Mouse (Mus musculus) layer of hippocampus, adult 9-10 months (tissue): ENCODE results near the gene Crym.

Experiments used
- DNase-seq: peaks from one replicate; pipeline ENCODE4 v3.0.0; 2022; ENCODE audit warnings: low spot score

Gene Crym

DNA sequence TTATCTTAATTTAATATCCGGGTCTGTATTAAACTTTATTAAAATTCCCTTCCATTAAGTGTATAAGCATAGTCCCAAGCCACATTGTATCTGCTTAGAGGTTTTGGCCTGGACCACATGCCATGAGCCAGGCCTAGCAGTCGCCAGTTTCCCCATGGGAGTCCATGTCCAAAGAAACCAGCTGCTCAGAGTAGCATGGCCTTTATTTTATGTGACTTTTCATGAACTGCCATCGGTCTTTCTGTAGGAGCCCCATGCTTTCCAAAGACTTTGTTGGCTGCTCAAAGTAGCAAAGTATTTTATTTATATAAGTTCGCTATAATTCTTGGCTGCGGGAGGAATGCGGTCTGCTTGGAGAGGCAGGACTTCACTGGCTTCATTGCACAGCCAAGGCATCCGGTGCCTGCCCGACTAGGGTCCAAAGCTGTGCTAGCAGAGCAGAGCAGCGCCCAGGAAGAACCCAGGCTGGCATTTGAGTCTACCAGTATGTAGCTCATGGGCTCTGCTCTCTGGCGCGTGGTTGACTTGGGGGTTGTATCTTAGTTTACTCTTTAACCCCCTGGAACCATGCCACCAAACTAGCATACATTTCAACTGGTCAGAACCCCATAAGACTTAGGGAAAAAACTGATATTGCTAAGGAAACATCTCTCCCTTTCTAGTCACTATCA, 38.2 kb downstream of the Crym start:
- DNase-seq, result no peak

- DNase-seq, result no peak
These were observed 43.7 kb downstream of the Crym start for GRCm38 (mm10) chr7:120158121-120158613.

- no peak for DNase-seq
These were observed 44.3 kb downstream of the Crym start for GRCm38 (mm10) chr7:120157575-120158061.

DNA sequence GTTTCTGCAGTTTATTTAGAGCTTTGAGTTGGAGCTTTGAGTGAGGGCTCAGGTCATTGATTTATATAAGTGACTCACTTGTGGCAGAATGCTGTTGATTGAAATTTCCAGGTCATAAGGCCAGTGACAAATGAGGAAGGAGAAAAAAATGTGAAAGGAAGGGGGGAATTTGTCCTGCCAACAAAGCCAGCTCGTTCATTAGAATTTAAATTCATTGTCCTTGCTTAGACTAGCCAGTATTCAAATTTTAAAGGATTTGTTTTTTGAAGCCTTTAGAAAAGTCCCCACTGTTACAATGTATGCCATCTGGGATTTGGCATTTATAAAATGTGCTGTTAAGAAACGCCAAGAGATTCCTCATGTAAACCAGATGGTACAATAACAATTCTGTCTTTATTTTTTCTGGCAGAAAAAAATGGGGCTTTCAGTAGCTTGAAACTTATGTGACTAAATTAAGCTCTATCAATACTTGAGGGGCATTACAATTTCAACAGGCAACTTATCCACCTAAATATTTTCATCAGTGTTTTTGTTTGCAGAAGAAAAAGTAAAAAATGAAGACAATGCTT, 45.0 kb downstream of the Crym start:
- DNase-seq, result peak; percentile 50

- no peak for DNase-seq
These were observed 51.0 kb downstream of the Crym start for GRCm38 (mm10) chr7:120150898-120151297.

DNA sequence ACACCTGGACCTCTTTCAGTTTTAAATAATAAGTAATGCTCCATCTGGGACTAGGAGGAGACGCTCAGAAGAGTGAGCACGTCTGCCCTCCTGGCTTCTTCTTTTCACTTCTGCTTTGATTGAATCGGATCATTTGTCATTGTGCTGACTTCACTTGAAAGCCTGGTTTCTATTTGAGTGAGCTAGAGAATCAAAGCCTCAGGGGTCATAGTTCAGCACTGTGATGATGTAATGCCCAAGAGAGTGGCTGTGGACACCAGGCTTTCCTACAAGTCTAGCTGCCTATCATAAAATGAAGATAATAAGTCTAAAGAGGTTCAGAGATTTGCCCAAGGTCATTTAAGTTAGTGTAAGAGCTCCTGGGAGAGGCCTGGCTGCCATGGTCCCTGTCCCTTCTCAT, 51.7 kb downstream of the Crym start:
- DNase-seq, result no peak

GRCm38 (mm10) chr7:120145191-120145590, 56.7 kb downstream of the Crym start, which contains the start of gene Zp2:
Gene Zp2 (minus strand): TSS chr7:120145291.
- DNase-seq, result no peak

DNA sequence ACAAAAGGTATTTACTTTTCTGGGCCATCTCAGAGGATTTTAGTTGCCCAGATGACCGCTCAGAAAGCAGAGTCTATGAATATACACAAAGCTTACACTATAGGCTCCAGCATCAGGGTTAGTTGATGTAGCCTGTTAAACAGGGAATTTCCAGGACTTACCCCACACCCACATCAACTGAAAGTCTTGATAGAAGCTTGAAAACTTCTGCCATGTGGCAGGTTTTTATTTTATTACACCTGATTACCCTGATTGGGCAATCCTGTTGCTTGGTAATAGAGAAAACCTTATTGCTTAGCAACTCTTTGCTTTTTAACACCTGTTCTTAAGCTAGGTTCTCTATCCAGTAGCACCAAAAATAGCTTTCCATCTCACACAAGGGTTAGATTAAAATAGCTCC, 59.2 kb downstream of the Crym start:
- DNase-seq, result no peak
